Mouse (Mus musculus): ENCODE results near the gene Wwox.

Wwox gene

DNA sequence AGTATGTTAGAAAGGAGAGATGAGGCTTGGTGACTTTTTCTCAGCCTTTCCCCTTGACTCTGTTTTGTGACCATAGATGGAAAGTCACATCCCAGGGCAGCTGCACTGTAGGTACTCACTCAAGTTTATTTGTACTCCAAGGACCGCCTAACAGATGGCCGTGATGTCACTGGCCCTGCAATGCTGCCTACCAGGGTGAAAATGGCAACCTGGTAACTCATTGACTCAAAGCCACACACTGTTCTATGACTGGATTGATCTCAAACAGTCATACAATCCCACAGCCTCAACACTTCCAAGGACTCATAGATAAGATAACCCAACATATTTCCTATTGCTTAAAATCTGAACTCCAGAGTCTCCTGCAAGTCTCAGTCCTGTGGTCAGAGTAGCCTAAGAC is 754.3 kb downstream of the Wwox start:
- DNase-seq: no peak

DNA sequence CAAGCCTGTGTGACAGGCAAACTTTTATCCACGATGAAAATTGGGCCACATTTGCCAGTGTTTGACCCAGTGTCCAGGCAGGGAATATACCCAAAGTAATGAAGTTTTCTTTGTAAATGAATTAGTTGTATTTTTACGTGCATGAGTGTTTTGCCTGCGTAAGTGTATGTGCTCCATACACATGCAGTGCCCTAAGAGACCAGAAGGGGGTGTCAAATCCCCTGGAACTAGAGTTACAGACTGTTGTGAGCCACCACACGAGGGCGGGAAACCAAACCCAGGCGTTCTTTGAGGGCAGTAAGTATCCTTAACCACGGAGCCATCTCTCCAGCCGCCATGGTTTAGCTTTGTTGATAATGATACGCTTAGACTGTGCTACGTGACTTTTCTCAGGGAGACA is 755.9 kb downstream of the Wwox start:
- DNase-seq: no peak

- no peak for DNase-seq
These were observed 757.4 kb downstream of the Wwox start for GRCm38 (mm10) chr8:115196859-115197258.

GRCm38 (mm10) chr8:115199204-115199603 is 759.7 kb downstream of the Wwox start:
- no peak for DNase-seq

GRCm38 (mm10) chr8:115199616-115200150 is 760.2 kb downstream of the Wwox start:
- no peak for DNase-seq

DNA sequence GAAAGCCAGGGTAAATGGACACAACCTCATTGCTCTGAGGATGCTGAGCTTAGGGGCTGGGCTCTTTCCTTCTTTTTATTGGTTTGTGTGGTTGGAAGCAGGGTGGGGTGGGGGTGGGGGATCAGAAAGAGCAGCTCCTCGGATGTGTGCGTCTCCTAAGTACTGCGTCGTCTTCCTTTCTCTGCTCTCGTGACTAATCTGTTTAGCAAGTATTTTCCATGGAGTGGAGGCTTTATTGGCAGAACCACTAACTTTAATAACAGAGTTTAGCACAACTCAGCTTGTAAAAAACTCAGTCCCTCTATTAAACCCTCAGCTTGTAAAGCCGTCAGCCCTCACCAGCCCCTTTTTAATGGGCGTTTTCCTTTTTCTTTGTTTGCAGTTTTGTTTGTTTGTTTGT is 762.3 kb downstream of the Wwox start:
- DNase-seq: no peak

- DNase-seq: no peak
These were observed 768.0 kb downstream of the Wwox start for GRCm38 (mm10) chr8:115207480-115207879.

GRCm38 (mm10) chr8:115208415-115209192 is 769.1 kb downstream of the Wwox start:
- no peak for DNase-seq

GRCm38 (mm10) chr8:115210014-115210413 is 770.6 kb downstream of the Wwox start:
- DNase-seq: no peak

DNA sequence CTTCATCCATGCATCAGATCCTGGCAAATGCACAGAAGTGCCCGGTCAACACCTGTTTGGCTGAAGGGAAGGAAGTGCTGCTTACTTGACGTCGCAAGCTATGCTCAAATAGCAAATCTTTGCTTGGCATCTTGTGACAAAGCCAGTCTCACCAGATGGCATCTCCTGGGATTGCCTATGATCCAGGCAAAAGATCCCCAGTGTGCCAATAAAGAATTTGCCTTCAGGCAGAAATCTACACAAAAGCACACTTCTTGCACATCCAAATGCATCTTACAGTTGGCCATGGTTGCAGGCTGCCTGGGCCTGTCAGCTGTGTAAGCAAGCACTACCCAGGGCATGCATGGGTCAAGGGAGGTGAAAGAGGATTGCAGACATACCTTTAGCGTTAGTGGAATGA is 773.7 kb downstream of the Wwox start:
- DNase-seq: no peak

DNA sequence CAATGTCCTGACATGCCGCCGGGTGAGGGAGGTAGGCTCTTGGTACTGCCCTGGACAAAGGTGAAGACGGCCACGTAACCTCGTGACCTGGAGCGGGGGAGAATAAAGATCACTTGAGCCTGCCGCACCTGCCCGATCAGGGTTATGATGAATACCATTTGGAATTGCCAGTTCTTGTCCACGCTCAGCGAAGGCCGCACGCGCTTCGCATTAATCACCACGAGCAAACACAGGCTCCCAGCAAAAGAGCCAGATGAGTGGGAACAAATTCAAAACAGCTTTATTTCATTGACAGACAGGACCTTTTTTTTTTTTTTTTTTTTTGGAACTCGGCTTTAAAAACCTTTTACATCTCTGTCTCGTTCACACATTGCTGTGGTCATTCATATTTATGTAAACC is 775.4 kb downstream of the Wwox start:
- DNase-seq: no peak

DNA sequence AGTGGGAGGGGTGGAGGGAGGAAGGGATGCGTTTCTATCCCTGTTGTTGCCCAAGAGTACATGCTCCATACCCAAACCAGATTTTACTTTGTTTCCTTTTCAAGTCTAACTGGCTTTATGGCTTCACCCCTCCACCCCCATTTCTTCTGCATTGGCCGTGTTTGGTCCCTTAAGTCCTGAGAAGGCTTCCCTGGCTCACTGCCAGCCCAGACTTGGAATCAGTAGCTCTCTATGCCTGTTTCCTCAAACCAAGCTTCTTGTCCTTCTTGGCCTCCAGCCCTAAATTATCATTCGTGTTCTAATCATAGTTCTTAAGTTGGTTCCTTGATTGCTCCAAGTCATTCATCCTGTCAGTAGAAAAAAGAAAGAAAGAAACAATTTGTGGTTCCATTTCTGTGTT is 777.3 kb downstream of the Wwox start:
- DNase-seq: no peak

GRCm38 (mm10) chr8:115222545-115222944 is 783.1 kb downstream of the Wwox start:
- no peak for DNase-seq

DNA sequence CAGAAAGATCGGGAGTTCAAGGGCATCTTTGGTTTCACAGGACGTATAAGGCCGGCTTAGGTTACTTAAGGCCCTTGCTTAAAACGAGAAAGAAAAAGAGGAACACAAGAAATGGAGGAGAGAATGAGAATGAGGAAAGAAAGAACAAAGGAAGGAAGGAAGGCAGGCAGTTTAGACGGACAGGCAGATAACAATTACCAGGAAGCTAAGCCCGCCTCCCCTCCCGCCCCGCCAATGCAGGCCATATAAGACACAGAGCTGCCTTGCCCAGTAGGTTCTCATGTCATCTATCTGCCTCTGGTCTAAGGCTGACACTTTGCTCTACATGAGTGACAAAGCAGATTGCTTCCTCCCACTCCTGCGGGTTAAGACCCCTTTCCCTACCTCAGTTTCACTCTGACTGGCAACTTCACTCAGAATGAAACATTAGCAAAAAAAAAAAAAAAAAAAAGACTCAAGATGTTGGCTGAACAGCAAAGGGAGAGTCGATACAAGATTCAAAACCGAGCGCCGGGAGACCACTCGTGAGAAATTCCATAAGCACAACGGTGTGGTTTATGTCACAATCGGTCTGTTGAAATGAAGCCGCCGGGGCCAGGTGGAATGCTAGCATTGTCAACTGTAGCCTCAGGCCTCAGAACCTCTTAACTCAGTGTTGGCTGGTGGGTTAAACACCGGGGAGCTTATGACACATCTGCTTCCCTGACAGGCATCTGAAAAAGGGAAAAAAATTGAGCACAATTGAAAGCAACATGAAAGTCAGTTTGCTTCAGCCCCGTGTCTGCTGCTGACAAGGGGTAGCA is 787.5 kb downstream of the Wwox start:
- no peak for DNase-seq

DNA sequence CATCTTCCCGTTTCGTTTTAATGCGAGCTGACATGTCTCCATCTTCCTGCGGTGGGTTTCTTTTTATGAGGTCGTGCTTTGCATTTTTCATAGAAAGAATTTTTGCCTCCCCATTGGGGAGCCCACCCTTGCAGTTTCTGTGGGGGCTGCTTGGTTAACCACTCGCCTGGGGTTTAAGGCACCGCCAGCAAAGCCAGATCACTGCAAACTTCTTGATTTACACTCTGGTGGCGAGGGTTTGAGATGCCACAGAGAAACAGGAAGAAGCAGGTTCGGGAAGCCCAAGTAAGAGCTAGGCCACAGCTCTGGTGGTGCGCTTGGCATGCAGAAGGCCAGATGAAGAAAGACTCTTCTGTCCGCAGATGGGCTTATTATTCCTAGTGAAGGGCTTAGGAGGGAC is 789.4 kb downstream of the Wwox start:
- no peak for DNase-seq

DNA sequence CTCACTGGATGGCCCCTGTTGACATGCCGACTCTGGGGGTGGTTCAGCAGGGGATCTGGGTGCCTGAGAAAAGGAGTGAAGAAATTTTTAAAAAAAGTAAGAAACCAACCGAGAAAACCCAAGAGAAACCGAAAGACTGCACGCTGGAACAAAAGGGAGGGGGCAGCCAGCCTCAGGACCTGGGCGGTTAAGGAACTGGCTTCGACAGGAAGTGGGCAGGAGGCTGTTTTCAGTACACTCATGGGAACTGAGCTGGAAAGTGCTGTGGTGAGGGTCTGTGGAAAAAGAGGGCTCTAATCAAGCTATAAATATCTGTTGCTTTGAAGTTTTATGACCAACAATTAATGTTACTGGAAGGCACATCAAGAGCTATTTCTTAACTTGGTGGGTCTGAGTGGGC is 794.6 kb downstream of the Wwox start:
- DNase-seq: no peak

- no peak for DNase-seq
These were observed 798.1 kb downstream of the Wwox start for GRCm38 (mm10) chr8:115237596-115237995.

- DNase-seq: no peak
These were observed 804.1 kb downstream of the Wwox start for GRCm38 (mm10) chr8:115243465-115244027.

- peak; percentile 35 for DNase-seq
These were observed 810.4 kb downstream of the Wwox start for GRCm38 (mm10) chr8:115249688-115250366.

GRCm38 (mm10) chr8:115255550-115255949 is 816.1 kb downstream of the Wwox start:
- no peak for DNase-seq

GRCm38 (mm10) chr8:115257417-115257816 is 818.0 kb downstream of the Wwox start:
- no peak for DNase-seq

DNA sequence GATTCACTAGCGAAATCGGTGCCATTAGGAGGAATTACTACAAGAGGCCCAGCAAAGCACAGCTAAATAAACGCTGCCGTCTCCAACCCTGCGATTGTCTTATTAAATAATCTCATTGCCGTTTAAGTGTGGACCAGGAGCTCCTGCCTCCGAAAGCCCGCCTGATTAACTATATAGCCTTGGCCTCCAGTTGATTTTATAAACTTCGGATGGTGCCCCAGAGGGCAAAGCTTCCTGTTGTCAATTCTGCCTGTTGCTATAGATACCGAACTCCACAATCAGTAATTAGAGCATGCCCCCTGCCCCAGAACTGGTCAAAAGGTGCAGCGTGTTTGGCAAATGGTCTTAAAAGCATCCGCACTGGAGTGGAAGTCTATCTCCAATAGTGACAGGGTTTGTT is 820.4 kb downstream of the Wwox start:
- no peak for DNase-seq

DNA sequence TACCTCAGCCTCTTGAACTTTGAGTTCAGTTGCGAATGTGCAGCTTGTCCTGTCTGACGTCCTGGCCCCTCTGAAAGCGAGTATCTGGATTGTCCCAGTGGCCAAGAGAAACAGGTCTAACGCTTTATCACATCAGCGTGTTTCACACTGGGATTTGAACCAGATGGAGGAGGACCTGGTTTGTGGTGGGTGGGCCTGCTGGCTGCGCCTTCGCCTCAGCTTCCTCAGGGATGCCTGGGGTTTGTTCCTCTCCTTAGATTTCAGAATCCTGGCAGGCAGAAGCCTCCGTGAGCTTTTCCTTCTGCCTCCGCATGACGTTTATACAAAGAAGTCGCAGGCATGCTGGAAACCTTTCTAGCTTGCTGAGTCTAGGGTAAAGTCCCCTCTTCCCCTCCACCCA is 827.7 kb downstream of the Wwox start:
- DNase-seq: no peak

Data from right cerebral cortex, adult 18-20 months (tissue).